Mouse (Mus musculus) thymus, postnatal 4 days (tissue): Measurements from ENCODE around the gene Nfia.

ENCODE experiments used
- DNase-seq: peaks from one replicate; pipeline ENCODE4 v3.0.0; 2021

Nfia gene

DNA sequence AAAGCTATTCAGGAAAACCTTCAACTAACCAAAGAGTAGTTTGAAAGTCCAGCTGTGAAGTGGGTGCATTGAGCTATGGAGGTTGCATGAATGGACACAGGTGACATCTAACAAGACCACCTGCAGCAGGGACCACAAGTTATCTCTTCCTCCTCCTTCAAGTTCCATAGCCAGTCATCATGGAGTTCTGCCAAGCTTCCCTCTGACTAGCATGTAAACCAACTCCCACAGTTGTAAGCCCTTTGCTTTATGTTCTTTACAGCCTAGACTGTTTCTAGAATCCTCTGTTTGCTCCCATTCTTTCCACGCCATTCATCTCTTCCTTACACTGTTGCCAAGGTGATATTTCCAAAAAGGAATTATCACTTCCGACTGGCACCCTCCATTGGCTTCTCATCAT lies 141.8 kb downstream of the Nfia start:
- DNase-seq = no peak

DNA sequence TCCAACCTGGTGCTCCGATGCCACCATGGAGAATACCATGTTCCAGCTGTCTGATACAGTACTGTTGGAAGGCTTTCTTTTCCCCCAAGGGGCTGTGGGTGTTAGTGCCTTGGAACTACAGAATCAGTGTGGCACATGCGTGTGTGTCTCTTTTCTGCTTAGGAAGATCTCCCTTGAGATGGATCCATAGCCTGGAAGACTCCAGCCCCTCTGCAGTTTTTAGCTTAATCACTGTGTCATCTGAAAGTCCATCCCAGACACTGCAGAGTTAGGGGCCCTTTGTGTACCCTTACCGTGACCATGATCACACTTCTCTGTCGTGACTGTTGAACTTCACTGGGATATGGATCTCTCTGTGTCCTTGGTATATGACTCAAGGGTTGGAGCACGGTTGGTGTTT lies 142.2 kb downstream of the Nfia start:
- no peak for DNase-seq

DNA sequence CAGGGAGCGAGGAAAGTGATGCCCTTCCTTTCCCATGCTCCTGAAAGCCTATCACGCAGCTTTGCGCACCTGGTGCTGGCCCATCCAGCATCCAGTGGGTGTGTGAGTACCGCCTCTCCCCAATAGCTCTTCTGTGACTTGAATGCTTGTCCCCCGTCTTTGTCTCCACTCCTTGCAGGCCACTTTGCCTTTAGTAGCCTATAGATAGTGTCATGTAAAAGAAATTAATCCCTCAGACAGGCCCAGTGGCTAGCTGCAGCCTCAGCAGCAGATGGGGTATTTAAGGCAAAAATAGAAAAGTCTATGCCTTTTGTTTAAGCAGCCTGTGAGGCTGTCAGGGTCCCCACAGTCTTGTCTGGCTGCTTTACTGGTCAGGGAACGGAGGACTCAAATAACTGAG lies 145.0 kb downstream of the Nfia start:
- no peak for DNase-seq

DNA sequence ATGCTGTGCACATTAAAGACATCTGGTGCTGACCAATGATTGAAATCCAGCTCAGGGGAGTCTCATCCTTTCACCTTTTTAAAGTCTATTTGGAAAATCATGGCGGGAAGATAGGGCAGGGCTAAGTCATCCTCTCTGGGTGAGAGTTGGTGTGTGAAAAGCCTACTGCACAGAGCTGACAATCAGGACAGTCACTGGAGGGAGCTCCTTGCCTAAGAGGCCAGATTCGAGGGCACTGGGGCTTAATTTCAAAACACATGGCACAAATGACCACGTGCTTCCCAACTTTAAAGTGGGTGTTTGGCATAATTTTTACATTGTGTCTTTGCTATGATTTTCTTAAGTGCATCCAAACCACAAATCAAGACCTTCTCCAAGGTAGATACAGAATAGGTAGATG lies 146.1 kb downstream of the Nfia start:
- DNase-seq = no peak

DNA sequence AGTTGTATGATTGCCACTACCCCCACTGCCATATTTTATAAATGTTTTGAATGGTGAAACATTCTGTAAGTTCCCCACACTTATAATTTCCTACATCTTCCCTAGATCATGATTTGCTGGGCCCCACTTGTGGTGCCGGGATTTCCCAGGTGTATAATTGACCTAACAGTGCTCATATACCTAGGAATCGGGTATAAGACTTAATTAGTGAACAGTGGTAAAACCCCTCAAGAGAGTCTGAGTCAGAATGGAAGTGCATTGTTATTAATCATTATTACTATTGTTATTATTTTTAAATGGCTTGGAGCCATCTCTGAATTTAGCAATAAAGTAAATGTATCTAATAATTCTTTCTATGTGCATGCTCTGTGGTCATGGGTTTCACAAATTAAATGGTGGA lies 147.2 kb downstream of the Nfia start:
- DNase-seq = no peak

DNA sequence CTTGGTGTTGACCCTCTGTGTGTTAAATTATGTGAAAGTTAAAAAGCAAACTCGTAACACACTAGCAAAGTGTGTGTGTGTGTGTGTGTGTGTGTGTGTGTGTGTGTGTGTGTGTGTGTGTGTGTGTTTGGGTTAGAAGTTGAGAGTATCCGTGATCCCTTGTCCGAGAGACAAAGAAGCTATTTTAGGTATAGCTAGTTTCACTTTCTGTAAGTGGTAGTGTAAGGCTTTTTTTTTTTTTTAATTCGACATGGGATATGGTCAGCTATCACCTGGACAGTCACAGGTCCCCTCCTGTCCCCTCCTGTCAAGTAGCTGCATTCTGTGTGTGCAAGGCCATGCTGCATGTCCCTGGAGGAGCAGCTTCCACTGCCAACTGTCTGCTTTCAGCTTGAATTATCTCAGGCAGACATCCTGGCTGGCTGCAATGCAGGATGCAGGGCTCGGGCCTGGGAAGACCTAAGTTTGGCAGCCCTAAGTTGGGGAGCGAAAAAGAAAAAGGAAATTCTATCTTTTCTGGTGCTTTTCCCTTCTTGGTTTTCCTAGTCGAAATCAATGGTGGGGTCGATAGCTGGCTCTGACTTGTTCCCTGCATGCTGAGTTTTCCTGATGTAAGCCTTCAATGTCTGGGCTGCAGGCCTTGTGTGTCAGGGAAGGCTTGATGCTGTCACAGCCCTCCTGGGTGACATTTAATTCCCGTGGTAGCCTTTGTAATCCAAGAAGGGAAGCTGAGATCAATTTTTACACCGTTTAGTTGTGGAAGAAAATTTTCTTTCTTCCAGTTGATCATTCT lies 147.9 kb downstream of the Nfia start:
- DNase-seq = no peak

DNA sequence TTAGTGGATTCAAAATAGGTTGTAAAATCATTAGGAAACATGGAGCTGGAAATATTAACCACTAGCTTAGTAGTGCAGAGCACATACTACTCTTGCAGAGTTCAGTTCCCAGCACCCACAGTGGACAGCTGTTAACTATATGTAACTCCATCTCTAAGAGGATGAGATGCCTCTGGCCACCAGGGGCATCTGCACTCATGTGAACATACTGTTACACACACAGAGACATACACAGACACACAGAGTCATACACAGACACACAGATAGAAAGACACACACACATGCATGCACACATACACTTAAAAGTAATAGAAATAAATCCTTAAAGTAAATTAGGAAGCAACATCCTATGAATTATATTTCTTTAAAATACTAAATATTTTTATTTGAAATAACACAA lies 149.1 kb downstream of the Nfia start:
- no peak for DNase-seq

DNA sequence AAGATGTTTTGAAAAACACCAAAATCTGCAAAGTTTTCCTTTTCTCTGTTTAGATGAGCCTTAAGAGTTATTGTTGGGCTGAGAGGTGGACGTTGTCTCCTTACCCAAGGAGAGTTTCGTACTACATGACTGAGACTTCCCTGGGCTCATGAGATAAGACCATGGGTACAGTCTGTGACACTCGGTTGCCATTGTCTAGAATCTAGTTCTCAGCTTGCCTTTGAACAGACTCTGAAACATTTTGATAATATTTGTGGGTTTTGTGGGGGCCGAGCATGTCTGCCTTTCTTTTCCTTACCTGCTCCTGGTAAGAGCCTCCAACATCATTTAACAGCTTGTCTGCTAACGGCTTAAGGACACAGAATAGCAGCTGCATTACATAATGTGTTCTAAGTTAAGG lies 150.7 kb downstream of the Nfia start:
- no peak for DNase-seq

DNA sequence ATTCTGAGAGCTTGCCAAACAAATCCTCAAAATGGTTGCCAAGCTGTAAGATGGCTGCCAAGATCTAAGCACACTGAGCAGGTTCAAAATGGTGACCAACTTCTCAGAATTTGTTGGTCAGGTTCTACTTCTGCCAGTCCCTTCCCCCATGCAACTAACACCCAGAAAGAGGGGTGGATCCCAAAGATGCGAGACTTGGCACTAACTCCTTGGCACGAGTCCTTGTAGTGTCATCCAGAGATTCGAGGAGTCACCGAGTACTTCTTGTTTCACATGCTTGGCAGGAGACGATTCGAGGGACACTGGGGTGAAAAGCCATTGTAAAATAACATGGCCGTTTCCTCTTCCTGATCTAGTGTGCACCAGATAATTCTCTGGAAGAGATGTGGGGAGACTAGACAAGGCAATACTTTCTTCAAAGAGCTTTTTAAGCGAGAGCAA lies 151.4 kb downstream of the Nfia start:
- DNase-seq = no peak

DNA sequence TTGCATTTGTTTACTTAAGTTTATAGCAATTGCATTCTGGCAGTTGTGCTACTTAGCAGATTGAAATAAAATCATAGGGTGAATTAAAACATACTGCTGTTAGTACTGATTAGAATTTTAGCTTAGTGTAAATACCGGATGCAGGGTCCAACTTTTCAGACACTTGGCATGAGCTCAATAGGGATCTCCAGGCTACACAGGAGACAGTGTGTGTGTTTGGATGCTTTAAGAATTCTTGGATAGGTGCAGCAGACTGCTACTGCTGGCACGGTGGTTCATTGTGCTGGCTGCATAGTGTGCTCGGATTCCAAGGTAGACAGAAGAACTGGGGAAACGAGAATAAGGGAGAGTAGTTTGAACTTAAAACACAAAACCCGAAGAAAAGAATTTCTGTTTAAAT lies 151.9 kb downstream of the Nfia start:
- no peak for DNase-seq

DNA sequence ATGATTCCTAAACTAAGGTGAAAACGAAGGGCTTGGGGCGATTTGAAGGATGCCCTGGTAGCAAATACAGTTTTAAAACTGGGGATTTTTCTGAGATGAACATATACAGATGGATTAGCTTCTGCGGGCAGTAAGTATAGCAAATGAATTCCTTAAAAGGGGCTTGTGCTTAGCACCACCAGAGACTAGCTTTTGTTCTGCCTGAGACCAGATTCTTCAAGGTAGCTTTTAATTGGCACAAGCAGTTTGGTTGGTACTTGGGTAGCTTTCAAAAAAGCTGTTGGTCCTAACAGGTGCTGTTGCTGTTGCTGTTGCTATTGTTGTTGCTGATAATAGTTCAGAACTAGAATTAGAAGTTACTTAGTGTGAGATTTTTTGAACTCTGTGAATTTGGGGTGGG lies 152.3 kb downstream of the Nfia start:
- DNase-seq = no peak

DNA sequence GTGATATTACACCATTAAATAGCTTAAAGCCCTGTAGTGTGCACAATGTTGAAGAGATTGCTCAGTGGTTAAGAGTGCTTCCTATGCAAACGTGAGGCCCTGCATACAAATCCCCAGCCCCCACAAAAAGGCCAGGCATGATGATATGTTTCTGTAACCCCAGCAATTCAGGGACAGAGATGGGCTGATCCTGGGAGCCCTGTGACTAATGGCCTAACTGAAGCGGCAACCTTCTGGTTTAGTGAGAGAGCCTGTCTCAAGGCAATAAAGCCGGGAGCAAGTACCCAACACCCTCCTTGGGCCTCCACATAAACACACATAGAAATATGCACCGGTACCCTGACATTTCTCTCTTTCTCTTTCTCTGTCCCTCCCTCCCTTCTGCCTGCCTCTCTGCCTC lies 153.1 kb downstream of the Nfia start:
- no peak for DNase-seq

DNA sequence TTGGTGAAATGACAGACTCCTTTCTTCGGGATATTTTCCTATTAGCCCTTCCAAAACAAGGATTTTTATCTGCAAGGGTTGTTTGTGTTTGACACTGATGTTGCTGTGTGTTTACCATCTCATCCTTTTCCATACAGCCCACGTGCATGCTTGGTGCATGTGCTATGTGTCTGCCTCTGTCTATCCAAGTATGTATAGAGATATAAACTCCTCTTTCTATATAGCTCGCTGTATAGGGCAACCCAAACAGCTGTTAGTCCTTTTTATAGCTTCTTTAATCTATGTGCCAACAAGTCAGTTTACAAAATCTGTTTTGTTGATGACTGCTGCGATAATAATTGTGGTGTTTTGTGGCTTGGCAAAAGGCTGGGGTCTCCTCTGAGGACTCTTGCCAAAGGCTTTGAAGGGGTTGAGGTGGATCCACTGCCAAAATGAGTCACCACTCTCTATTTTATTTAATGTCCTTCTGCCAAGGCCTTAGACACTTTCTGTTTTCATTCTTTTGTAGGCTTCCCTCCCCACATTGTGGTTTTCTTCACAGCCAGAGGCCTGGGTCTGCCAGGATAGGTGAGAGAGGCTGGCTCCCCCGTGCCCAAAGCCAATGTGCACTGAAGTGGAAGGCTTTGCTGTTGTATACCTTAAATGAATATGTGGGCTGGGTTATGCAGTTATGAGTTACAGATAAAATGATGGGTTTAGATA lies 154.2 kb downstream of the Nfia start:
- DNase-seq = no peak

DNA sequence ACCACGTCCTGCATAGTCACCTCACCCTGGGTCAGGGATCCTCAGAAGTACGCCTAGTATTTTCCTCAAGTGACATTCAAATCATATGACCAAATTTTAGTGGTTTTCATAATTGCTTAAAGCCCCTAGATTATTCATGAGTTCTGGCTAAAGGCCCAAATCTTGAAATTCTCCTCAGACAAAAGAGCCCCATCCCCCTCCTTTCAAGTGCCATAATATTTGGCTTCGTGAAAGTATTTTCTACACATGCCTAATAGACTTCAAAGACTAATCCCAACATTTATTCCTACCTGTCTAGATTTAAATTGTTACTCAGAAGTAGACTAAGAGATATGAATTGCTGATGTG lies 154.7 kb downstream of the Nfia start:
- no peak for DNase-seq

DNA sequence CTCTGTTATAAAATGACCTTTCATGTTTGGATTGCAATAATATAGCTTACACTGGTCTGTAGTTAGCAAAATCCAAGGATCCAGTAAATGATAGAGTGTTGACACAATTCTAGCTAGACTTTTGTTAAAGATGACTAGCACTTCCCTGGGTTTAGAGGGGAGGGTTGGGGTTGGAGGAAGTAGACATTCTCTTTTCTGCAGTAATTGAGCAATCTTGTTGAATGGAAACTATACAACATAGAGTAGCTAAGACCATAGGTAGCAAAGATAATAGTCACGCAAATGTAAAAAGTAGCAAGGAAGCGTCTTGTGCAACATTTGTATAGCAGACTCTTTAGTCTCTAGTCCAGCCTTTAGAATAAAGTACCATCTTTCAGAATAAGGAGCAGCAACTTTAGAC lies 163.8 kb downstream of the Nfia start:
- no peak for DNase-seq

DNA sequence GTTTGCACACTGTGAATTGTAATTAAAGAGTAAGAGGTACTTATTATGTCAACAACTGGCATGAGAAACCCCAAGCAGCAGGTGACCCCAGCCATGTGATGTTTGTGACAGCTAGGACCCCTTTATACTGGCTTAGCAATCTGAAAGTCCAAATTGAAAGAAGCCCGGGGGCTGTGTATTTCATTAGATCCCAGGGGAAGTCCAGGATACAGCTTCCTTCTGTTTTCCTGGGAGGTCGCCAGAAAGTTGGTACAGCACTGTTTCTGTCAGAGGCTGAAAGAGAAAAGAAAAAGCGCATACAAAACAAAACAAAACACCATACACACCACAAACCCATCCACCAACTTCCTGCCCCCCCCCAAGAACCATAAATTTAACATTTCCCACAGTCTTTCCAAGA lies 164.4 kb downstream of the Nfia start:
- no peak for DNase-seq

DNA sequence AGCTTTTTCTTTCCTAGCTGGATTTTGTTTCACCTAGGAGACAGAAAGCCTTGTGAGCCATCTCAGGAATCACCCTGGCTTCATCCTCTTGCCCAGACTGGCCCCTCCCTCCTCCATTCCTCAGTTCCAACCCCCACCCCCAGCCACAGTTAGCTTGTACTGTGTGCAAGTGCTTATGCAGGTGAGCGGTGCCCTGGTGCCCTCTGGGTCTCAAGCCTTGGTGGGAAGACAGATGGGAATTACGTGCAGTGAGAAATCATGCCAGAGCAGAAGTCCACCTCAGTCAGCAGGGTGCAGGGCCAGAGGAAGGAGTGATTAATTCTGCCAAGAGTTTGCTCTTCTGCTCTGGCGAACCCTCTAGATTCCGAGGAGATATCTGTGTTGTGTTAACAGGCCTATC lies 167.0 kb downstream of the Nfia start:
- no peak for DNase-seq

DNA sequence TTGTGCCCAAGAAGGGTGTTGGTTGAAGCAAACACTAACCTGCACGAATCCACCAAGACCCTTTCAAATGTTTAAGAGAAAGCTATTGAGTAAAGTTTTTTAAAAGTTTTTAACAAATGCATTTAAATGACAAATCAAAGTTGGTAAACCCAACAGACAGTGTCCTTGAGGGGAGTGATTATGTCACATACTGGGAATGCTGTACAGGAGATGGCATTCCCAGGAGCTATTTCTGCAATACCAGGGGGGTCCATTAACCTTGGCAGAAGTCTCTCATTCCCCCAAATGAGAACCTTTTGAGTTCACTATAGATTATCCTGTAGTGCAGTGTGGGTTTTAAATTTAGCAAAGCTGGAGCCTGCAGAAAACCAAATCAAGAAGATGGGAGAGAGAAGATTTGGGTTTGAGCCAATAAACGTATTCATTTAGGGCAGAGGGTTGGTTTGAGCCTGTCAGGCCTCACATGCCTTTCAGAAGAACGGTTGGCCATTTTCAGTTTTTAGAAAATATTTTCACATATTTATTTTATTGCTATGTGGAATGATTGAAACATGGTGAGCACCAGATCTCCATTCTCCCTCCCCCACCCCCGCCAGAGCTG lies 167.5 kb downstream of the Nfia start:
- DNase-seq = no peak

DNA sequence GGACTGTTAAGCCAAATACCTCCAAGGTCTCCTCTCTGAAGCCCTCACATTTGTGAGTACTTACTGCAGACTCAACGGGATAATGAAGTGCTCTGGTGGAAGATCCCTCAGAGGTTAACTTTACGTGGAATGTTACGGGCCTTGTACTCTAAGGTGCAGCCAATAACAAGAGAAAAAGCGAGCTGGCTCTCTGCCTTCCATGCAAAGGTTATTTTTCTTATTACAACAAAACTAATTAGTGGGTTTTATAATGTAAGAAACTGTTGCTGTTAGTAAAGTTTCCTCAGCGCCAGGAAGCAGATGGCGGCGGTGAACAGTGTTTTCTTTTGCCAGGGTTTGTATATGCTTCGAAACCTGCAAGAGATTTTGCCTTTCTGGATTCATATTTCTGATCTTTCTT lies 169.1 kb downstream of the Nfia start:
- no peak for DNase-seq

DNA sequence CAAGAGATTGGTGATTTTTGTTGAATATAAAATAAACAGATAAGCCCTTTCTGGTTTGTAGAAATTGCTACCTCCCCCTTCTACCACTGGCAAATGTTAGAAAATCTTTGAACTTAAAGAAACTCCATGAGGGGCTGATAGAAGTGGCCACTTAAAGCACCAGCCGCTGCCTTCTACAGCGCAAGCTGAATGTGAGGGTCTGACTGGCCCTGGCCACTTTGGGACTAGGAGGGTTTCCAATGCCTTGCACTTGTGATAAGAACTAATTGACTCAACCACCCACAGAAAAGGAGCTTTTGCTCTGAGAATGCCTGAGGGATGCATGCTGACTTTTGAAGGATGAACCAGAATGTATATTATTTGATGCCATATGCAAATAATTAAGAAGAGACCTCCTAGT lies 171.8 kb downstream of the Nfia start:
- no peak for DNase-seq

DNA sequence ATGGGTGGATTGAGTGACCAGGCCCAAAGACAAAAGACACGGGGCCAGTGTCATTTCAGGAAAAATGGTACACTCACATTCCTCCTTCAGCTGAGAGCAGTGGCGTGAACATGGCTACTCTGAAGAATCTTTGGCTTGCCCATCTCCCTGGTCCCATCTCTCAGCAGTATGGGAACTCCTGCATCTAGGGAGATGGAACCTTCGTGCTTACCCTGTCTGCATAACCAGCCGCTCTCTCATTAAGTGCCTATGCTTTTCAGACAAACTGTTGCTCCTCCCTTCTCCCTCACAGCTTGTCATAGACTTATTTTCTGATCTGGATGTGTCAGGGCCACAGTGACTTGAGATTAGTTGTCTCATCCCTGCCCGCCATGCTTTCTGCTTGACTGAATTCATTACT lies 174.9 kb downstream of the Nfia start:
- no peak for DNase-seq

DNA sequence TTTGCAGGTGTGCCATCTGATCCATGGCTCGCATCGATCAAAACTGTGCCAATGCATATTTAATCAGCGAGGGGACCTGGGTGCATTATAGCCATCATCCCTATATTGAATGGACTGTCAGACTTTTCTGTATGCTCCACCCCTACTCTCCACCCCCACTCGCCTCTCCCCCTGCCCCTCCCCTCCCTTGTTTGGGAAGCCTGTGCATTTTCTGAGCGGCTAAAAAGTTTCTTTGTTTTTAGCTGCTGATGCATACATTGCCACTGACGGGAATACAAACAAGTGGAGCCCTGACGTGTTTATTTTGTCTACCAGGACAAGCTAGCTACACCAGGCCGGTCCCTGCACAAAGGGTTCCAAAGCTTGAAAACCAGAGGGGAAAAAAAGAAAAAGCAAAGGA lies 175.7 kb downstream of the Nfia start:
- no peak for DNase-seq

DNA sequence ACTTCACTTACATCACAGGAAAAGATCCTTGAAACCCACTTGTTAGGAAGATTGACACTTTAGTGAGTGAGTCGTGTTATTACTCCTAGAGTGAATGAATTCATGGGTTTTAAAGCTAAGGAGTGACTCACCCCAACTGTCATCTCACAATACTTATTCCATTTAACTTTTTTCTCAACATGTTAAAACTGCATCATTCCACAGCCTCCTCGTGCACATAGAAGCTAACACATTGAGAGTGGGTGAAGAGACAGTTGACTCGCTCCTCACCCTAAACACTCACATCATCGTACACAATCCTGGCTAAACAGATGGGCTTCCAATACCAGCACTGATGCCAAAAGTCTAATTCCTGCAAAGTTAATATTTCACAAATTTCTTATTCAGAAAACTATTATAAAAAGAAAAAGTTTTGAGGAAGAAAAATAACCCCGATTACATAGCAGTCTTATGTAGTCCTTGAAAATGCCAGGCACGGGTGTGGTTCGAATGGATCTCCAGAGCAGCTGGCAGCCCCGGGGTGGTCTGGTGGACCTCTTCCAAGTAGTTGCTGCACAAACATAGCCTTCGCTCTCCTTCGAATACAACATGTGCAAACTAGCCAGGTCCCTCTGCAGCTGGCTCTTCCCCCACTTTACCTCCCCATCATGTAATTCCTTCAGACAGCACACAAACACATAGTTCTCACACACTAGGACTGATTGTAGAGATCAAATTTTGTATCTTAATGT lies 178.0 kb downstream of the Nfia start:
- DNase-seq = no peak

DNA sequence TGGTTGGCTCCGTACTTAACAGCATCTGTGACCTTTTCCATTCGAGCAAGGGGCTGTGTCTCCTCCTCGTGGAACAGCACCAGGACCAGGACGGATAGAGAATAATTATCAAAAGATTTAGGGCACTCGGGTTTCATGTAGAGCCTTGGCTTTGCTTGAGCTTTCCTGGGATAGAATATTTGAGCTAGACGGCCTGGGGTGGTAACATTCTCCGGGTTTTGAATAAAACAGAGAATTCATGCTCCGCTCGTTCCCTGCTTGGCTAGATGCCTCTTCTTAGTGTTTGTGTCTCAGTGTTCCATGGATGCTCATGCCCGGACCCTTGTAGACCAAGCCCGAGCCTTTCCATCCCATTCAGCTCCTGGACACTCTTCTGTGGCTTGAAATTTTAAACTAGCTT lies 181.4 kb downstream of the Nfia start:
- DNase-seq = no peak
